Mouse (Mus musculus): Measurements from ENCODE around the gene Slc4a3.

DNA sequence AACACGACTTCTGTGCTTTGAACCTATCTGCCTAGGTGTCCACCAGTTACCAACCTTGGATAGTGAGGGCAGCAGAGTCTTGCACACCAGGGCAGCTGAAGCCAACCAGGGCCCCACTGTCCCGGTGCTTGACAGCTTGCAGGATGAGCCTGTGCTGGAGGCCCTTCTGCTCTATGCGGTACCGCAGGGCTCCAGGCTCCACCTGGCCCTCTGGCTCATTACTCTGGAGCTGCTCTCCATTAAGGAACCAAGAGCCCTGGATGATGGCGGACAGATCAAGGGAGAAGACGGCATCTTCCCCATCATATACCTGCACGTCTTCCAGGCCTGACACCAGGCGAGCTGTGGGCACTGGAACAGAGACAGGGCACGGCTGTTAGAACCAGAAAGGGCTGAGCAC is 44.2 kb upstream of the Slc4a3 start:
- TF ChIP-seq POLR2A (IDR thresholded peaks at IDR 0.05; ENCODE audit: low read depth, low read length) (no peak), CTCF (IDR thresholded peaks at IDR 0.05; ENCODE audit: borderline replicate concordance, insufficient read depth, low read length) (no peak)

Data from embryonic fibroblast, embryonic 13.5 days (primary cell).